Mouse (Mus musculus) heart, embryonic 16.5 days (tissue): ENCODE measurements at regions not wholly inside any gene's neighbourhood (a gene's known extent, or its start where the extent isn't known, plus 50 kb on each side); places are given as distances from the start of the nearest gene placed in this dataset.

ENCODE experiments used
- ATAC-seq: fragments of 200-750 bp; cut with Nextera tagmentation; replicated peaks from 2 replicates; pipeline ENCODE4 v1.8.0; 2017; ENCODE audit warnings: moderate number of reproducible peaks; ENCODE audit not compliant: insufficient read depth, low FRiP score; ENCODE audit errors: extremely low read depth
- H3K27ac ChIP-seq: fragments of 300-500 bp; sonication (generic); 2 replicates; pipeline ENCODE4 v1.5.1; 2014; ENCODE audit warnings: mild to moderate bottlenecking, low read length, control low read depth, moderate library complexity
- H3K27me3 ChIP-seq: fragments of 300-500 bp; sonication (generic); 2 replicates; pipeline ENCODE4 v1.6.1; 2014; ENCODE audit warnings: low read length, mixed read lengths; ENCODE audit not compliant: control insufficient read depth, insufficient read depth
- H3K36me3 ChIP-seq: fragments of 300-500 bp; sonication (generic); 2 replicates; pipeline ENCODE4 v1.6.1; 2014; ENCODE audit not compliant: control insufficient read depth, insufficient read depth
- H3K4me1 ChIP-seq: fragments of 300-500 bp; sonication (generic); 2 replicates; pipeline ENCODE4 v1.6.1; 2014; ENCODE audit warnings: low read length, mixed read lengths; ENCODE audit not compliant: control insufficient read depth, insufficient read depth
- H3K4me2 ChIP-seq: fragments of 300-500 bp; sonication (generic); 2 replicates; pipeline ENCODE4 v1.6.1; 2014; ENCODE audit warnings: low read depth, mild to moderate bottlenecking, control low read depth, low read length
- H3K4me3 ChIP-seq: fragments of 300-500 bp; sonication (generic); 2 replicates; pipeline ENCODE4 v1.5.1; 2014; ENCODE audit warnings: mild to moderate bottlenecking, control low read depth, low read length
- H3K9ac ChIP-seq: fragments of 300-500 bp; sonication (generic); 2 replicates; pipeline ENCODE4 v1.6.1; 2014; ENCODE audit warnings: low read length, control low read depth
- H3K9me3 ChIP-seq: fragments of 300-500 bp; sonication (generic); replicated peaks from 2 replicates; pipeline ENCODE4 v1.6.1; 2016; ENCODE audit warnings: low read length; ENCODE audit not compliant: control insufficient read depth
- WGBS: fragments of 180-500 bp; shearing (Covaris S2); extraction: QIAGEN DNeasy Blood & Tissue Kit; methylation state at CpG from one replicate; pipeline ENCODE4 v1.1.7; 2014; 5-methylcytosine and 5-hydroxymethylcytosine counted together

DNA sequence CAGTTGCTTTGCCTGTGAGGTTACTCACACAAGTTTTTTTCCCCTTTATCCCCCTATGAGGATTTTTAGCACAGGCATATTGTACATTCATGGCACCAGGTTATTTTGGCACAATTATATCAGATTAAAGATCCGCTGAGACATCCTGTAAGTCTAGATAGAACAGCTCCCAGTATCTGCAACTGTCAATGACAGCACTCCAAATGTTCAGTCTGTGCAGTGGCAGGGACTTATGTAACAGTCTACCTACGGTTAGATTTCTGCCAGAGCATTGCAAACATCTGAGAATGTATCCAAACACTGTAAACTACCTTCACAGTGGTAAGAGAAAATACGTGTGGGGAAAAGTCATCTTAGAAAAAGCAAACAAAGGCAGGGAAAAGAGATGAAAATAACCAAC, 163.5 kb upstream of the Kcnh7 start:
- 61% methylated on average over 3 of the region's 3 CpGs for WGBS
- no peaks in the 10 kb centered on the region for H3K36me3 ChIP-seq
- no peaks in the 10 kb centered on the region for H3K27me3 ChIP-seq
- H3K4me1 ChIP-seq = no peaks in the 10 kb centered on the region
- no peak overlapping the region for H3K4me3 ChIP-seq
- H3K9ac ChIP-seq = no peak overlapping the region
- H3K27ac ChIP-seq = no peak overlapping the region
- no peak for ATAC-seq
- no peaks in the 10 kb centered on the region for H3K9me3 ChIP-seq
- no peak overlapping the region for H3K4me2 ChIP-seq

DNA sequence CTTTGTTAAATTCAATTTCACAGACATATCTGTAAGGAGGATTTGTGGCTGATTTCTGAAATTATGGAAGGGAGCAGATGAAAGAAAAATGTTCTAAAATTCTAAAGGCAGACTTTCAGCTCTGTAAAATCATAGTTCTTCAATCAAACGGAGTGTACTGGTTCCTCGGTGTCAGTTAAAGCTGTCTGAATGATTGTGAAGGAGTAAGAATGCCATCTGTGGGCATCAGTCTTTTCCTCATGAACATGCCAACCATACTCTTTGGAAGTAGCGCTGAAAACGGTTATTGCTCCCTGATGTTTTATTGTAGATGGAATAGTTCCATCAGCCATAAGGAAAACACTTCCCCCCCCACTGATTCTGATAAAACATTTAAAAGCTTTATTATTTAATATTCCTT, 142.7 kb upstream of the Kcnh7 start:
- WGBS = 80% methylated on average over 4 of the region's 4 CpGs
- no peaks in the 10 kb centered on the region for H3K27me3 ChIP-seq
- no peaks in the 10 kb centered on the region for H3K36me3 ChIP-seq
- H3K4me3 ChIP-seq = no peak overlapping the region
- no peak for ATAC-seq
- H3K4me1 ChIP-seq = no peaks in the 10 kb centered on the region
- H3K9me3 ChIP-seq = no peaks in the 10 kb centered on the region
- no peak overlapping the region for H3K9ac ChIP-seq
- no peak overlapping the region for H3K4me2 ChIP-seq
- no peak overlapping the region for H3K27ac ChIP-seq

DNA sequence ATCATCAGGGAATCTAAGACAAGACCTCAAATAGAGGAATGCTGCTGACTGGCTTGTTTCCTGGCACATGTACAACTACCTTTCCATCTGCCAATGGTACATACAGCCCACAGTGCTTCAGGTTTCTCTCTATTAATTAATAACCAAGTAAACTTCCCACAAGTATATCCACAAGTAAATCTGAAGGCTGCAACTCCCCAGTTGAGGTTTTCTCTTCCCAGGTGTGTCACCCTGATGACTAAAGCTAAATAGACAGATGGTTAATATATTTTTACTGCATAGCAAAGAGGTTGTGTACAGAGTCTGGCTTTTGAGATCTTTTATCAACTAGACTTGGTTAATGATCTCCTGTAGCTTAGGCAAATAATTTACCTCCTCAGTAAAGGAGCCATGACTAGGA, 96.8 kb upstream of the Kcnh7 start:
- no peaks in the 10 kb centered on the region for H3K9me3 ChIP-seq
- H3K4me3 ChIP-seq = no peak overlapping the region
- no peaks in the 10 kb centered on the region for H3K4me1 ChIP-seq
- no peak overlapping the region for H3K9ac ChIP-seq
- H3K27ac ChIP-seq = no peak overlapping the region
- no peak for ATAC-seq
- H3K4me2 ChIP-seq = no peak overlapping the region
- peaks cover 2% of the 10 kb centered on the region for H3K27me3 ChIP-seq
- no peaks in the 10 kb centered on the region for H3K36me3 ChIP-seq

DNA sequence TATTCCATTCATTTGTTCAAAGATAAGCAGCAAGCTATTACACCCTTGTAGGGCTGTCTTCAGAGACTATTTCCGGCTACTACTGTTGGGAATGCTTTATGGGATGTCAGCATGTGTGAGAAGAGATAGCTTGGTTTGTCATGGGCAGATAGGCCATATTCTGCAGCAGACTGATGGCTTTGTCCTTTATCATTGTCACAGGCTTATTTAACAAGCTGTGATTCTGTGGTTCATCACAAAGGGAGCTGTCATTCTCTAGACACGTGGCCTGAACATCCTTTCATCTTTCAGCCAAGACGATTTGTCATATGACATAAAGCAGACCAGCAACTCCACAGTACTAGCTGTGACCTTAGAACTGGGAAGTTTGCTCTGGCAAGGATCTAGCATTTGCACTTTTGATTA, 89.7 kb upstream of the Kcnh7 start:
- WGBS = 9% methylated on average over 3 of the region's 3 CpGs
- peak; percentile 93 for ATAC-seq

DNA sequence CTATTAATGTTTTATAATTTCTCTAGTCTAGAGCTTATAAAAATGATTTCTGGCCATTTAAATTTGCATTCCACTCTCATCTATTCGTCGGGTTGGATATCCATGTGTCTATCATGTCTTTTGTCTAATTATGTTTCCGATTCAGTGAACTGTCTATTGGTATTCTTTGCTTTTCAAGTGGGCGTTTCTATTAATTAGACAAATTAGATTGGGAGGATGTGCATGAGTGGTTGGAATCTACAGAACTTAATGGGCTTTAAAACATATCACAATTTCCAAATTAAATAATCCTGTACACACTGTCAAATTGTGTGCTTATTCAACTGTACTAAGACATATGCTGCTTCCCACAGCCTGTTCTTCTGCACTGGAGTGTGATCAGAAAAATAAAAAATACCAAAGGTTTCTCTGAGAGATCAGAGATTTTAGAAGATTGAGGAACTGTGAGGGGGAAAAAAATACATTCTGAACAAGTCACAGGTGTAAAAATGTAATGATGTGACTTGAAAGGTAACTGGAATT, 62.1 kb upstream of the Kcnh7 start:
- no peak for ATAC-seq
- no peak overlapping the region for H3K4me2 ChIP-seq
- H3K4me3 ChIP-seq = no peak overlapping the region
- no peak overlapping the region for H3K9ac ChIP-seq
- no peaks in the 10 kb centered on the region for H3K9me3 ChIP-seq
- no peaks in the 10 kb centered on the region for H3K36me3 ChIP-seq
- H3K27me3 ChIP-seq = no peaks in the 10 kb centered on the region
- no peak overlapping the region for H3K27ac ChIP-seq
- WGBS = 85% methylated on average over 4 of the region's 4 CpGs
- H3K4me1 ChIP-seq = no peaks in the 10 kb centered on the region

More for the DNA sequence above, 89.7 kb upstream of the Kcnh7 start:
- H3K36me3 ChIP-seq = no peaks in the 10 kb centered on the region
- H3K27me3 ChIP-seq = peaks cover 5% of the 10 kb centered on the region
- H3K4me2 ChIP-seq = no peak overlapping the region
- H3K4me3 ChIP-seq = no peak overlapping the region
- peaks cover 6% of the 10 kb centered on the region; the same call in 1 of the 2 replicates for H3K4me1 ChIP-seq
- H3K27ac ChIP-seq = no peak overlapping the region
- H3K9me3 ChIP-seq = no peaks in the 10 kb centered on the region
- no peak overlapping the region for H3K9ac ChIP-seq

DNA sequence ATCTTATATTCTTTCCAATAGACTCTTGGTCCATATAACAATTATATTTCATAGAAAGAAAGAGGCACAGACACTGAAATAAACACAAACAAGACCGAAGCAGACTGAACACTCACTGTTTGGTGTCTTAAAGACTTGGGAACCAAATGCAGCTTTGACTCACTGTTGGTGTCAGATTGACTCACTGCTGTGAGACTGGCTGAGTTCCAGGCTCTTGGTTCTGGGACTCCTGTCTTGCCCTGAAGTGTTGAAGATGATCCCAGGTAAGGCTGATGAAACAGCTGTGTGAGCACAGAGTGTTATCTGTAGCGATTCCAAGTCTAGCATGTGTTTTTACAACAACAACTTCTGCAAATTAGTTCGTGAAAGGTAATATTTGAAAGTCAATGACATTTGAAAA, 55.2 kb upstream of the Kcnh7 start:
- Histone ChIP-seq H3K27me3 (no peaks in the 10 kb centered on the region), H3K9me3 (no peaks in the 10 kb centered on the region), H3K9ac (no peak overlapping the region), H3K4me3 (no peak overlapping the region), H3K36me3 (no peaks in the 10 kb centered on the region), H3K4me2 (no peak overlapping the region), H3K27ac (no peak overlapping the region), H3K4me1 (no peaks in the 10 kb centered on the region)
- 79% methylated on average over 3 of the region's 3 CpGs for WGBS
- ATAC-seq = no peak
